Mouse (Mus musculus): Measurements from ENCODE around the gene Rnf25. TPM values are rescaled to one million over a fixed set of nuclear protein-coding genes. Genes with fewer than 3 reads are reported as not detected.

Gene Rnf25
- polyA plus RNA-seq, 1 experiment from 2014 or later, result 43.9 TPM

GRCm38 (mm10) chr1:74587773-74588445, 13.3 kb downstream of the Rnf25 start, which contains the start of the genes Zfp142 and Bcs1l:
Gene Zfp142, minus strand, starts transcription at chr1:74588246.
Gene Bcs1l, plus strand, starts transcription at chr1:74588289.
- no peaks in the 10 kb centered on the region for H3K9me3 ChIP-seq (ENCODE audit: low read length)
- peak within 1 kb of the TSS; percentile 90 for H3K27ac ChIP-seq (ENCODE audit: low read length)
- H3K9ac ChIP-seq (replicated peaks; ENCODE audit: low read length), result peak within 1 kb of the TSS; percentile 87
- under 1% methylated on average over 45 of the region's 48 CpGs for WGBS
- peak within 1 kb of the TSS; percentile 88 for H3K4me3 ChIP-seq (ENCODE audit: low read length)
- H3K36me3 ChIP-seq (ENCODE audit: insufficient read depth, low read length), result peaks cover 31% of the 10 kb centered on the region
- no peaks in the 10 kb centered on the region for H3K27me3 ChIP-seq (ENCODE audit: insufficient read depth, low read length)
- peaks cover 20% of the 10 kb centered on the region for H3K4me1 ChIP-seq (ENCODE audit: insufficient read depth, low read length)
- peak within 1 kb of the TSS; percentile 89 for H3K4me2 ChIP-seq (replicated peaks; ENCODE audit: low read depth, low read length)
- ATAC-seq (ENCODE audit: low FRiP score, low TSS enrichment), result peak; percentile 99

GRCm38 (mm10) chr1:74587233-74587772, 13.9 kb downstream of the Rnf25 start:
- no peak for ATAC-seq (ENCODE audit: low FRiP score, low TSS enrichment)

DNA sequence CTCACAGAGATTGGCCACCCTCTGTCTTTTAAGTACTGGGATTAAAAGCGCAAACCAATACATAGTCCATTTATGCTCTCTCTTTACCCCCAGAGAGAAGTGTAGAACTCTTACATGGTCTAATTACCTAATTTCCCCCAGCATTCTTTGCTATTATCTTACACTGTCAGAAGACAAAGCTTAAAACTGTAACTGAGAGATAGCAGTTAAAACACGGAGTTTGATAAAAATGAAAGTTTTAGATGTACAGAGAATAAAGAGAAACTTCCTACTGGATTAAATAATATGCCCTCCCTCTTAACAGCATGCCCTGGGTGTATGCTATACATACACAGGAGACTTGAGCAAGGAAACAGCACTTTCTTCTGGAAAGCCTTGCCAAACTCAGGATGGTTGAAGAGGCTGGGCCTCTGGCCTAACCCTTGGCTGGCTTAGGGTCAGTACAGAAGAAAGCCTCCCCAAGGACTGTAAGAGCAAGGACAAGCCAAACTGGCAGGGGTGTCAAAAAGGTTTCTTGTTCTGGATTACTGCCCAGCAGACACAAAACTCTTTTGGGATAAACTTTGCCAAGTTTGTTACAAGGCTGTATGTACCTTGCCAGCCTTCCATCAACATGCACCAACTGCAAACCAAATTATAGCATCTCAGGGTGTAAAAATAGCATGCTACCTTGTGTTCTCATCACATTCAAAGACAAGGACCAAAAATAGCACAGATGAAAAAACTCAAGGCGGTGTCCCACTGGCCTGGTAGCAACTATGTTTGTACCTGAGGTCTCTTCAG, 16.4 kb downstream of the Rnf25 start:
- H3K36me3 ChIP-seq (ENCODE audit: insufficient read depth, low read length), result peaks cover 11% of the 10 kb centered on the region; the same call in 1 of the 2 replicates
- WGBS, result 94% methylated on average over 3 of the region's 3 CpGs
- ATAC-seq (ENCODE audit: low FRiP score, low TSS enrichment), result no peak

More at GRCm38 (mm10) chr1:74587233-74587772, 13.9 kb downstream of the Rnf25 start:
- Histone ChIP-seq H3K4me3 (ENCODE audit: low read length) (peak overlapping the region; percentile 88), H3K9me3 (ENCODE audit: low read length) (no peaks in the 10 kb centered on the region), H3K36me3 (ENCODE audit: insufficient read depth, low read length) (peaks cover 28% of the 10 kb centered on the region), H3K27ac (ENCODE audit: low read length) (peak overlapping the region; percentile 90), H3K4me2 (replicated peaks; ENCODE audit: low read depth, low read length) (peak overlapping the region; percentile 89), H3K4me1 (ENCODE audit: insufficient read depth, low read length) (peaks cover 20% of the 10 kb centered on the region), H3K9ac (replicated peaks; ENCODE audit: low read length) (peak overlapping the region; percentile 87), H3K27me3 (ENCODE audit: insufficient read depth, low read length) (no peaks in the 10 kb centered on the region)
- WGBS, result under 1% methylated on average over 24 of the region's 24 CpGs

GRCm38 (mm10) chr1:74582621-74583020, 18.6 kb downstream of the Rnf25 start:
- Histone ChIP-seq H3K9me3 (ENCODE audit: low read length) (no peaks in the 10 kb centered on the region), H3K4me1 (ENCODE audit: insufficient read depth, low read length) (peaks cover 13% of the 10 kb centered on the region), H3K27me3 (ENCODE audit: insufficient read depth, low read length) (no peaks in the 10 kb centered on the region), H3K4me3 (ENCODE audit: low read length) (no peak overlapping the region), H3K27ac (ENCODE audit: low read length) (no peak overlapping the region), H3K36me3 (ENCODE audit: insufficient read depth, low read length) (peaks cover 27% of the 10 kb centered on the region), H3K4me2 (replicated peaks; ENCODE audit: low read depth, low read length) (no peak overlapping the region), H3K9ac (replicated peaks; ENCODE audit: low read length) (no peak overlapping the region)
- 91% methylated on average over 3 of the region's 3 CpGs for WGBS
- no peak for ATAC-seq (ENCODE audit: low FRiP score, low TSS enrichment)

More for the DNA sequence above, 16.4 kb downstream of the Rnf25 start:
- Histone ChIP-seq H3K9ac (replicated peaks; ENCODE audit: low read length) (no peak overlapping the region), H3K4me1 (ENCODE audit: insufficient read depth, low read length) (peaks cover 20% of the 10 kb centered on the region), H3K4me3 (ENCODE audit: low read length) (no peak overlapping the region), H3K27me3 (ENCODE audit: insufficient read depth, low read length) (no peaks in the 10 kb centered on the region), H3K27ac (ENCODE audit: low read length) (no peak overlapping the region), H3K9me3 (ENCODE audit: low read length) (no peaks in the 10 kb centered on the region), H3K4me2 (replicated peaks; ENCODE audit: low read depth, low read length) (no peak overlapping the region)

DNA sequence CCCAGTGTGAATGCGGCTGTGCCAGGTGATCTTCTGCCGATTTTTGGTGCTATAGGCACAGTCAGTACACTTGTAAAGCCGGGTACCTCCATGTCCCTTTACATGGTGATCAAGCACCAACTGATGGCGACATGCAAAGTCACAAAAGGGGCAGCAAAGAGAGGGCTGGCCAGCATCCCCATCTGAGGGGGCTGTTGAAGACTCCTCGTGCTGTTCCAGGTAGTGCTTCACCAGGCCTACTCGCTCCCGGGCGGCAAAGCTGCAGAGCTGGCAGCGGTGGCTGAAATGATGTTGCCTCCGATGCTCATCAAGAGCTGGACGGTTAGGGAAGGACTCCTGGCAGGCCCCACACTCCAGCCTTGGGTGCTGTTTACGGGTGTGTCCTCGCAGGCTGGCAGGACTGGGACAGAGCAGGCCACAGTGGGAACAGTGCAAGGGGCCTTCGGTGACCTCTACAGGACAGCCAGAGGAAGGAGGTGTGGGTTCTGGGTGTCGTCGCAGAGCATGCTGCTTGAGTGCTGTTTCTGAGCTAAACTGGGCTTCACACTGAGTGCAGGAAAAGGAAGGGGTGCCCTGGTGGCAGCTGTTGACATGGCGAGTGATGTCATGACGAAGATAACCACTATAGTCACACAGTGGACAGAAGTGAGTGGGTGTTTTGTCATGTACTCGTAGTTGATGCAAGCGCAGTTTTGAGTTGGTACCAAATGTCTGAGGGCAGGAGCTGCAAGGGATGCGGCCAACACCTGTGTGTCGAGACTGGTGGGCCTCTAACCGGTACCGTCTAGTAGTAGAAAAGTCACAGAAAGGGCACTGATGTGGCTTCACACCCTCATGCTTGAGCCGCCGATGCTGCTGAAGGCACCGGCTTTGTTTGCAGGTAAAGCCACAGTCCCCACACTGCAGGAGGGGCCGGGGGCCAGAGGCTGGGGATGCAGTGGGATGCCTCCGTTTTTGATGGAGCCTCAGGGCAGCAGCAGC, 31.2 kb downstream of the Rnf25 start:
- Histone ChIP-seq H3K27me3 (ENCODE audit: insufficient read depth, low read length) (no peaks in the 10 kb centered on the region), H3K27ac (ENCODE audit: low read length) (no peak overlapping the region), H3K9ac (replicated peaks; ENCODE audit: low read length) (no peak overlapping the region), H3K4me1 (ENCODE audit: insufficient read depth, low read length) (no peaks in the 10 kb centered on the region), H3K4me2 (replicated peaks; ENCODE audit: low read depth, low read length) (no peak overlapping the region), H3K36me3 (ENCODE audit: insufficient read depth, low read length) (peaks cover 80% of the 10 kb centered on the region), H3K4me3 (ENCODE audit: low read length) (no peak overlapping the region), H3K9me3 (ENCODE audit: low read length) (no peaks in the 10 kb centered on the region)
- no peak for ATAC-seq (ENCODE audit: low FRiP score, low TSS enrichment)
- 93% methylated on average over 29 of the region's 29 CpGs for WGBS

GRCm38 (mm10) chr1:74565834-74566233, 35.4 kb downstream of the Rnf25 start:
- WGBS, result 91% methylated on average over 6 of the region's 6 CpGs
- H3K27ac ChIP-seq (ENCODE audit: low read length), result no peak overlapping the region
- H3K9me3 ChIP-seq (ENCODE audit: low read length), result no peaks in the 10 kb centered on the region
- H3K36me3 ChIP-seq (ENCODE audit: insufficient read depth, low read length), result peaks cover 55% of the 10 kb centered on the region
- no peak overlapping the region for H3K9ac ChIP-seq (replicated peaks; ENCODE audit: low read length)
- no peaks in the 10 kb centered on the region for H3K4me1 ChIP-seq (ENCODE audit: insufficient read depth, low read length)
- no peaks in the 10 kb centered on the region for H3K27me3 ChIP-seq (ENCODE audit: insufficient read depth, low read length)
- no peak for ATAC-seq (ENCODE audit: low FRiP score, low TSS enrichment)
- H3K4me2 ChIP-seq (replicated peaks; ENCODE audit: low read depth, low read length), result no peak overlapping the region
- H3K4me3 ChIP-seq (ENCODE audit: low read length), result no peak overlapping the region

GRCm38 (mm10) chr1:74559061-74559460, 42.1 kb downstream of the Rnf25 start:
- Histone ChIP-seq H3K27me3 (ENCODE audit: insufficient read depth, low read length) (no peaks in the 10 kb centered on the region), H3K4me3 (ENCODE audit: low read length) (no peak overlapping the region), H3K9me3 (ENCODE audit: low read length) (no peaks in the 10 kb centered on the region), H3K27ac (ENCODE audit: low read length) (no peak overlapping the region), H3K9ac (replicated peaks; ENCODE audit: low read length) (no peak overlapping the region), H3K4me2 (replicated peaks; ENCODE audit: low read depth, low read length) (no peak overlapping the region), H3K4me1 (ENCODE audit: insufficient read depth, low read length) (no peaks in the 10 kb centered on the region), H3K36me3 (ENCODE audit: insufficient read depth, low read length) (no peaks in the 10 kb centered on the region)
- 82% methylated on average over 5 of the region's 5 CpGs for WGBS
- ATAC-seq (ENCODE audit: low FRiP score, low TSS enrichment), result no peak

DNA sequence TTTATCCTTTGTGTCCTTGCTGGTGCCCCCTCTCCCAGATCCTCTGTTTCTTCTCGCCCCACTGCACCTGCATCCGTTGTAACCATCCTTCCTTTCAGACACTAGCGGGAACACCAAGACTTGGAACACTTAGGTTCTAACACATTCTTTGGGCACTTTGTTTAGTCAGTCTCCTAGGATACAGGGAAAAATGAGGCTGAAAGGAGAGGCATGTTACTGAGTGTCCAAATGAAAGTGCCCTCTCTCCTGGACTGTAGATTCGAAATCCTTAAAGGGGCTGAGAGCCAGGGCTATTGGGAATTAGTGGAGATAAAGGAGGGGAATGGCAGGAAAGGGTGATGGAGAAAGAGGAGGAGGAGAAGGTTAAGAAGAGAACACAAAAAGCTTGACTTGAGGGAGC, 57.0 kb downstream of the Rnf25 start, which contains the start of gene Usp37:
Gene Usp37, minus strand, starts transcription at position 101 of the 400 bp plus-strand sequence.
- H3K4me2 ChIP-seq (replicated peaks; ENCODE audit: low read depth, low read length), result peak within 1 kb of the TSS; percentile 30
- no peak within 1 kb of the TSS for H3K27ac ChIP-seq (ENCODE audit: low read length)
- no peaks in the 10 kb centered on the region for H3K27me3 ChIP-seq (ENCODE audit: insufficient read depth, low read length)
- H3K9ac ChIP-seq (replicated peaks; ENCODE audit: low read length), result no peak within 1 kb of the TSS
- H3K9me3 ChIP-seq (ENCODE audit: low read length), result no peaks in the 10 kb centered on the region
- peaks cover 7% of the 10 kb centered on the region; the same call in 1 of the 2 replicates for H3K4me1 ChIP-seq (ENCODE audit: insufficient read depth, low read length)
- 84% methylated on average over 4 of the region's 4 CpGs for WGBS
- no peaks in the 10 kb centered on the region for H3K36me3 ChIP-seq (ENCODE audit: insufficient read depth, low read length)
- no peak for ATAC-seq (ENCODE audit: low FRiP score, low TSS enrichment)
- H3K4me3 ChIP-seq (ENCODE audit: low read length), result no peak within 1 kb of the TSS
